Mouse (Mus musculus): Measurements from ENCODE around the gene Actl11. TPM values are rescaled to one million over a fixed set of nuclear protein-coding genes. Genes with fewer than 3 reads are reported as not detected.

Gene Actl11
- polyA plus RNA-seq, 1 experiment from 2014 or later, result not detected

DNA sequence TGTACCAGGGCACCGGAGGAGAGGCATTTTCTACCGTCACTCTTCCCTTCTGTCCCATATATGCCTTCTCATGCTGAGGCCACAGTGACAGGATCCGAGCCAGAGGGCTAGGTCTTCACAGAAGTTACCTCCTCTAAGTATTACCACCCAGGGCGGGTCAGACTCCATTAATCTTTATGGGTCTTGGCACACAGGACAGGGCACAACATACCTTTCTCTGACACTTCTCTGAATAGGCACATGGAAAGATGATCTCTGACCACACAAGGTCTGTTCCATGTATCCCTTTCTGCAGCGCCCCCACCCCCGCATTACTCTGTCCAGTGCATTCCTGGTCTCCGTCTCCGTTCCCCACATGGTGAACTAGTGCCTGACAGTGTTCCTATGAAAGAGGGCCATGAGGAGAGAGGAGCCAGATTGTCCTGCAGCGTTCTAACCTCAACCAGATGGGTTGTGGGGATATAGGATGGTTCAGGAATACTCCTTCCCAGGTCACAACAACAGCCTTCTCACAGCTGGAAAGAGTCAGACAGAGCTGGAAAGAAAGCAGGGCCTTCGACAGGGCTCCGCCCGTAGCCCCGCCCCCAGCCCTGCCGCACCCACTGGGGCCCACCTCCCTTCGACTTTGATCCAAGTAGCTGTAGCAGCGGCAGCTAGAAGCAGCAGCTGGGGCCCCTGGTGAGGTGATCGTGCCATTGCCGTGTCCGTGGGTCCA lies 21.9 kb upstream of the Actl11 start, which contains the start of gene Mst1r:
TSS of gene Mst1r (plus strand) at position 622 of the 715 bp plus-strand sequence.
- H3K4me1 ChIP-seq, result peaks cover 41% of the 10 kb centered on the region
- H3K9me3 ChIP-seq, result no peaks in the 10 kb centered on the region
- peak within 1 kb of the TSS; percentile 83 for H3K4me2 ChIP-seq
- peak; percentile 50; the same call in 1 of the 2 replicates for ATAC-seq (ENCODE audit: extremely low read depth, insufficient number of reproducible peaks, low FRiP score, low TSS enrichment)
- peaks cover 20% of the 10 kb centered on the region for H3K27me3 ChIP-seq (replicated peaks)
- H3K4me3 ChIP-seq, result peak within 1 kb of the TSS; percentile 51
- 17% methylated on average over 19 of the region's 19 CpGs for WGBS
- H3K9ac ChIP-seq, result peak within 1 kb of the TSS; percentile 82
- peak within 1 kb of the TSS; percentile 59 for H3K27ac ChIP-seq (replicated peaks)
- H3K36me3 ChIP-seq, result 0 out of 2 replicates have a peak, but pooled peaks cover 12% of the 10 kb centered on the region

- Histone ChIP-seq H3K9ac (peak overlapping the region; percentile 82), H3K36me3 (0 out of 2 replicates have a peak, but pooled peaks cover 8% of the 10 kb centered on the region), H3K4me2 (peak overlapping the region; percentile 83), H3K4me3 (peak overlapping the region; percentile 51), H3K4me1 (peaks cover 41% of the 10 kb centered on the region), H3K9me3 (no peaks in the 10 kb centered on the region), H3K27ac (replicated peaks) (peak overlapping the region; percentile 46; the same call in 1 of the 2 replicates), H3K27me3 (replicated peaks) (peaks cover 16% of the 10 kb centered on the region)
- ATAC-seq (ENCODE audit: extremely low read depth, insufficient number of reproducible peaks, low FRiP score, low TSS enrichment), result no peak
- 47% methylated on average over 31 of the region's 31 CpGs for WGBS
Observed at GRCm38 (mm10) chr9:107906967-107907800, 21.1 kb upstream of the Actl11 start.

GRCm38 (mm10) chr9:107907801-107908120 lies 20.5 kb upstream of the Actl11 start:
- Histone ChIP-seq H3K36me3 (peaks cover 3% of the 10 kb centered on the region; the same call in 1 of the 2 replicates), H3K9me3 (no peaks in the 10 kb centered on the region), H3K4me2 (peak overlapping the region; percentile 83), H3K4me1 (peaks cover 41% of the 10 kb centered on the region), H3K27me3 (replicated peaks) (peaks cover 15% of the 10 kb centered on the region; the same call in 1 of the 2 replicates), H3K27ac (replicated peaks) (peak overlapping the region; percentile 46), H3K9ac (peak overlapping the region; percentile 82), H3K4me3 (peak overlapping the region; percentile 51)
- 64% methylated on average over 14 of the region's 14 CpGs for WGBS
- no peak for ATAC-seq (ENCODE audit: extremely low read depth, insufficient number of reproducible peaks, low FRiP score, low TSS enrichment)

- peak overlapping the region; percentile 83 for H3K4me2 ChIP-seq
- peaks cover 48% of the 10 kb centered on the region for H3K4me1 ChIP-seq
- WGBS, result 33% methylated on average over 18 of the region's 18 CpGs
- peak overlapping the region; percentile 82 for H3K9ac ChIP-seq
- H3K27ac ChIP-seq (replicated peaks), result peak overlapping the region; percentile 46
- H3K27me3 ChIP-seq (replicated peaks), result peaks cover 20% of the 10 kb centered on the region; the same call in 1 of the 2 replicates
- peak overlapping the region; percentile 51 for H3K4me3 ChIP-seq
- ATAC-seq (ENCODE audit: extremely low read depth, insufficient number of reproducible peaks, low FRiP score, low TSS enrichment), result no peak
- H3K9me3 ChIP-seq, result no peaks in the 10 kb centered on the region
- H3K36me3 ChIP-seq, result peaks cover 3% of the 10 kb centered on the region; the same call in 1 of the 2 replicates
Observed at GRCm38 (mm10) chr9:107908410-107909158, 19.7 kb upstream of the Actl11 start.

- Histone ChIP-seq H3K9me3 (no peaks in the 10 kb centered on the region), H3K27ac (replicated peaks) (peak overlapping the region; percentile 72), H3K4me2 (peak overlapping the region; percentile 83), H3K27me3 (replicated peaks) (peaks cover 30% of the 10 kb centered on the region), H3K4me1 (peaks cover 44% of the 10 kb centered on the region), H3K36me3 (peaks cover 3% of the 10 kb centered on the region; the same call in 1 of the 2 replicates), H3K9ac (no peak overlapping the region), H3K4me3 (no peak overlapping the region)
- WGBS, result 68% methylated on average over 15 of the region's 15 CpGs
- ATAC-seq (ENCODE audit: extremely low read depth, insufficient number of reproducible peaks, low FRiP score, low TSS enrichment), result no peak
Observed at GRCm38 (mm10) chr9:107910025-107910769, 18.1 kb upstream of the Actl11 start.

DNA sequence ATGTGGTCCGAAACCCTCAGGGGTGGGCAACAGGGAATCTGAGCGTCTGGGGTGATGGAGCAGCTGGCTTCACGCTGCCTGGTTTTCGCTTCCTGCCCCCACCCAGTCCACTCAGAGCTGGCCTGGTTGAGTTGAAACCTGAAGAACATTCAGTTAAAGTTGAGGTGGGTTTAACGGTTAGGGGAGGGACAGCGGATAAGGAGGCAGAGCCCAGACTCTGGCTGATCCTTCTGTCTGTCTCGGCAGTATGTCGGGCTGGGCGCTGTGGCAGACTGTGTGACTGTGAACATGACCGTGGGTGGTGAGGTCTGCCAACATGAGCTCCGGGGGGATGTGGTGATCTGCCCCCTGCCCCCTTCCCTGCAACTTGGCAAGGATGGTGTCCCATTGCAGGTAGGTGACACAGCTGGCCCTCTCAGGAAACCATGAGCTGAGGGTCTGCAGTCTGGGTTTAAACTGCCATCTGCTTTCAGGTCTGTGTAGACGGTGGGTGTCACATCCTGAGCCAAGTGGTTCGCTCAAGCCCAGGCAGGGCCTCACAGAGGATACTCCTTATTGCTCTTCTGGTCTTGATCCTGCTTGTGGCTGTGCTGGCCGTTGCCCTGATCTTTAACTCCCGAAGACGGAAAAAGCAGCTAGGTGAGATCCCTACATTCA lies 13.4 kb upstream of the Actl11 start:
- no peak for ATAC-seq (ENCODE audit: extremely low read depth, insufficient number of reproducible peaks, low FRiP score, low TSS enrichment)
- H3K4me3 ChIP-seq, result no peak overlapping the region
- no peaks in the 10 kb centered on the region for H3K9me3 ChIP-seq
- H3K9ac ChIP-seq, result no peak overlapping the region
- peaks cover 22% of the 10 kb centered on the region for H3K4me1 ChIP-seq
- peaks cover 48% of the 10 kb centered on the region for H3K27me3 ChIP-seq (replicated peaks)
- no peak overlapping the region for H3K27ac ChIP-seq (replicated peaks)
- no peak overlapping the region for H3K4me2 ChIP-seq
- WGBS, result 72% methylated on average over 16 of the region's 16 CpGs
- H3K36me3 ChIP-seq, result peaks cover 3% of the 10 kb centered on the region; the same call in 1 of the 2 replicates

DNA sequence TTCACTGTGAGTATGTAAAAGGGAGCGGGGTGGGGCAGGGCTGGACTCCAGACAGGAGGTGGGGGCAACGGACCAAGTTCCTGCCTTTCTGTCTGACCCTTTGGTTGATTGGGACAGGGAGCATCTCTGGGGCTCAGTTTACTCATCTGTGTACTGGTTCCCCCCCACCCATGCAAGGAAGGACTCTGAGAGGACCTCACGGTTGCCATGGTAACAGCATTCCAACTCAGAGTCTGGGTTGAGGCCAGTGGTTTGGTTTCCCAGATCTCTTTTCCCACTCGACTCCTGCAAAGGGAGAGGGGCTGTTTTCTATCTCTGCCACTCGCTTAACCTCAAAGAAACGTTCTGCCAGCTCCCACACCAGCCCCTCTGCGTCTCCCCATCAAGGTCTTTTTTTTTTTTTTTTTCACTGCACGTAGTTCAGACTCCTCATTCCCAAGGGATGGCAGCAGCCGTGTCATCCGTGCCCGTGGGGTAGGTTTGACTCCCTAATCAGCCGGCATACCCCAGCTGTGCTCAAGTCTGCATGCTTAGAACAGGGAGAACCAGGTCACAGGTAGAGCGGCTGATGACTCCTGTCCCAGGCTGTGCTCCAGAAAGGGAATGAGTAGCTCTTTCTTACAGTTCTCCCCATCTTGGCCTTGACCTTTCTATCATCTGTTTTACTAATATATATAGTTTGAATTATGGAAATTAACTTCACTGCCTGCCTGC lies 10.2 kb upstream of the Actl11 start:
- H3K4me1 ChIP-seq, result peaks cover 19% of the 10 kb centered on the region
- no peak overlapping the region; the same call in 1 of the 2 replicates for H3K4me2 ChIP-seq
- H3K36me3 ChIP-seq, result peaks cover under 1% of the 10 kb centered on the region; the same call in 1 of the 2 replicates
- peaks cover 40% of the 10 kb centered on the region for H3K27me3 ChIP-seq (replicated peaks)
- 0 out of 2 replicates have a peak overlapping the region, but pooled peaks have one; percentile 28 for H3K9ac ChIP-seq
- ATAC-seq (ENCODE audit: extremely low read depth, insufficient number of reproducible peaks, low FRiP score, low TSS enrichment), result no peak
- H3K4me3 ChIP-seq, result no peak overlapping the region
- H3K27ac ChIP-seq (replicated peaks), result no peak overlapping the region
- WGBS, result 31% methylated on average over 13 of the region's 13 CpGs
- H3K9me3 ChIP-seq, result no peaks in the 10 kb centered on the region

GRCm38 (mm10) chr9:107918884-107919283 lies 9.4 kb upstream of the Actl11 start:
- Histone ChIP-seq H3K4me1 (peaks cover 24% of the 10 kb centered on the region), H3K4me3 (no peak overlapping the region), H3K9ac (no peak overlapping the region; the same call in 1 of the 2 replicates), H3K27me3 (replicated peaks) (peaks cover 36% of the 10 kb centered on the region), H3K36me3 (no peaks in the 10 kb centered on the region), H3K4me2 (no peak overlapping the region), H3K27ac (replicated peaks) (no peak overlapping the region), H3K9me3 (no peaks in the 10 kb centered on the region)
- ATAC-seq (ENCODE audit: extremely low read depth, insufficient number of reproducible peaks, low FRiP score, low TSS enrichment), result no peak
- 66% methylated on average over 6 of the region's 6 CpGs for WGBS

DNA sequence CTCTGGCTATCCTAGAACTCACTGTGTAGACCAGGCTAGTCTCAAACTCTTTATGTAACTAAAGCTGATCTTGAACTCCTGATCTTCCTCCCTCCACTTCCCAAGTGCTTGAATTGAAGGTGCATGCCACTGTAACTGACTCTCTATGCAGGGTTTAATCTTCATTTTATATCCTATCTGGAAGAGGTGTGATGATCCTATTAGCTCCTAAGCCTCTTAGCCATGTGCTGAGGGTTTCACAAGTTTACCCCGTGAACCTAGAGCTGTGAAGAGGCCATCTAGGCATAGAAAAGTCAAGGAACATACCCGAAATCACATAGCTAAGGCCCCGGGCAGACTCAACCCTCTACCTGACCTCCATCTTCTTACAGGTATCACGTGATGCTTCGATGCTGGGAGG lies 8.8 kb upstream of the Actl11 start:
- Histone ChIP-seq H3K4me2 (no peak overlapping the region), H3K4me1 (peaks cover 29% of the 10 kb centered on the region), H3K27me3 (replicated peaks) (peaks cover 30% of the 10 kb centered on the region), H3K9me3 (no peaks in the 10 kb centered on the region), H3K9ac (no peak overlapping the region), H3K36me3 (no peaks in the 10 kb centered on the region), H3K27ac (replicated peaks) (no peak overlapping the region), H3K4me3 (no peak overlapping the region)
- no peak for ATAC-seq (ENCODE audit: extremely low read depth, insufficient number of reproducible peaks, low FRiP score, low TSS enrichment)
- WGBS, result 64% methylated on average over 5 of the region's 5 CpGs
